Mouse (Mus musculus): ENCODE results near the gene Sgcd.
A peak's percentile ranks its signal among the peaks of the same experiment; 100 is the strongest.

Gene Sgcd

GRCm38 (mm10) chr11:47294741-47295140 is 694.0 kb downstream of the Sgcd start:
- DNase-seq (ENCODE audit: low spot score in 2 of 2): no peak

GRCm38 (mm10) chr11:47276586-47276985 is 712.2 kb downstream of the Sgcd start:
- DNase-seq (ENCODE audit: low spot score in 2 of 2): no peak

DNA sequence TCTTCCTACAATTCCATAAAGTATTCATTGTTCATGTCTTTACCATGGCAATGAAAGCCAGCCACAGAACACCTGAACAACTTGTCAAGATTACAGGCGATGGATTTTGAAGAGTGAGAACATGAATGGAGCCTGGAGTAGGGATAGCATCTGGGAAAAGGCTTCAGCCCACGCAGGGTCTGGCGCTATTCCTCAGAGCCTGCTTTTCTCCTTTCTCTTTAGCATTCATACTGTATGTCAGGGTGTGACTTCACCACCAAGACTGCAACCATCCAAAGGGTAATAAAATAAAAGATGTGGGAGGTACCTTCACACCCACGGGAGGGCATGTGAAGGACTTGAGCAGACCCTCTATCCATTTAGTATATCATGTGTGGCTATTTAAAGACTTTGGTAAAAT is 720.2 kb downstream of the Sgcd start:
- DNase-seq (ENCODE audit: low spot score in 2 of 2): no peak

GRCm38 (mm10) chr11:47264267-47264984 is 724.3 kb downstream of the Sgcd start:
- no peak for DNase-seq (ENCODE audit: low spot score in 2 of 2)

DNA sequence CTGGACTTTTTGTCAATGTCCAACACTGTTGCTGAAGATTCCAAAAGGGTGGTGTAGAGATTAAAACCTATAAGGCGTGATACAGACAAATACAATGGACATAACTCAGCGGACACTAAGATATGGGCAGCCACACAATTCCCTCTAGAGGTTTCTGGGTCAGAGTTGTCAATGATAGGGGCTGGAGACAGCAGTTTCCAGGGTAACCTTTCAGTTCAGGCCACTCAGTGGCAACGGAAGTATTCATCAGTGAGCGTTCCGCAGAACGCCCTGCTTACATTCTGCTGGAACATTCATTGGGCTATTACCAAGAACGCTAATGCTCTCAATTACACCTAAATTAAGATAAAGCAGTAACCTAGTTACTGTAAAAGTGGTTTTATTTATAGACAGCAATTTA is 738.5 kb downstream of the Sgcd start:
- DNase-seq (ENCODE audit: low spot score in 2 of 2): no peak

DNA sequence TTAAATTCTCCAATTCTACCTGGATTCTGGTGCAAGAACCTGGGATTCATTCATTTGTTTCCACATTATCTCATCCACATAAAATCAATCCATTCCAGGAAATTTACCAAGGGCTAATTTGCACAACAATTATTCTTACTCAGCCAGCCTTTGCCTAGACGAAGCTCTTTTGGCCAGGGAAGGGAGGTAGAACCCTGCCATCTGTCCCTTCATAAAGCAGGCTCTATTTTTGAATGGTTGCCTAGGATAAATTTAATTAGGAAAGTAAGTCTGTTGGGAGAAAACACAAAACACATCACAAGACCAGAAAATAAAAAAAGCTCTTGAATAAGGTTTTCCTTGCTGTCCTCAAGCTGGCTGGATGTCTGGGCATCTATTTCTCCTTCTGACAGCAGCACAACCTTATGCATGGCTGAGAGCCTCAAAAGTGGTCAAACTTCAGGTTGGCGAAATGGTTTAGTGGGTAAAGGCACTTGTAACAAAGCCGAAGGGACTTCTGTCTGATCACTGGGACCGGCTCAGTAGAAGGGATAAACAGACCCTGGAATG is 740.4 kb downstream of the Sgcd start:
- no peak for DNase-seq (ENCODE audit: low spot score in 2 of 2)

DNA sequence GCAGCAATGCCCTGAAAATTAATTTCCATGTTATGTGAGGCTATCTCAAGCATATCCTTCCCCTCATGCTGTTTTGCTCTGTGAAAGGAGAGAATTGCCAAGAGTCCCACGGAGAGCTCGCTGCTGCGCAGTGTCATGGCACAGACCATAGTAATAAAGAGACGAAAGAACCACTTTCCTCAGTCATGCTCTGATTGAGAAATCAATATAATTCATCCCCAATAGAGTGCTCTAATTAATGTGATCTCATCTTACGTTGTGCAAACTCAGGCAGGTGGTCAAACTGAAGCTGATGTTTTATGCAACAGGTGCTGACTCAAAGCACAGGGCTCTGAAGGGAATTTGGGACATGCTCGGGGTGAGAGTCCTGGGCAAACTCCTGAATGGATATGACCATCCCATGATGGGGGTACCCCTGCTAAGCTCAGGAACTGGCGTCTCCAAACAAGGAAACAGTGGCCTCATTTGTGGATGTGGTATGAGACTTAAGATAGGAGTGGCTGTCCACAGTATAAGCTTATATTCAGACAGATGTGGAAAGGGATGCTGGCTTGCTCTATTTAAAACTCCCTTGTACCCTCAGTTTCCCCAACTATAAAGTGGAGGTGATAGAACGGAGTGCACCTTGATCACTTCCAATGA is 740.9 kb downstream of the Sgcd start:
- DNase-seq (ENCODE audit: low spot score in 2 of 2): no peak

- DNase-seq (ENCODE audit: low spot score in 2 of 2): no peak
Measured at GRCm38 (mm10) chr11:47242401-47242800, 746.4 kb downstream of the Sgcd start.

- no peak for DNase-seq (ENCODE audit: low spot score in 2 of 2)
Measured at GRCm38 (mm10) chr11:47228222-47228621, 760.5 kb downstream of the Sgcd start.

DNA sequence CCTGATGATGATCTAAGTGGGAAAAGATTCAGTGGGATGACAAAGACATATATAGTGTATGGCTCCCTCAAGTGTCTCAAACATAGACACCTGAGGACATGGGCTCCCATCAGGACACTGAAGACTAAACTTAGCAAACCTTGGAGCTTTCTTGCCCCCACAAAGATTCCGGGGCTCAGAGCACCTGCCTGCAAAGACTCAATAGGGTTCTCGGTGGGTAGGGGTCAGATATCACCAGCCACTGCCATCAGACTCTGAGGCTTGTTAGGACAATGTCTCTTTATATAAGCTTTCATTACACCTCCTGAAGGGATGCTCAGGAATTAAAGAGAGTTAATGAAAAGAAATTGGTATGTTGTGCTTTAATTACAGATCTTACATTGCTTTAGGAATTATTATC is 764.6 kb downstream of the Sgcd start:
- DNase-seq (ENCODE audit: low spot score in 2 of 2): no peak

DNA sequence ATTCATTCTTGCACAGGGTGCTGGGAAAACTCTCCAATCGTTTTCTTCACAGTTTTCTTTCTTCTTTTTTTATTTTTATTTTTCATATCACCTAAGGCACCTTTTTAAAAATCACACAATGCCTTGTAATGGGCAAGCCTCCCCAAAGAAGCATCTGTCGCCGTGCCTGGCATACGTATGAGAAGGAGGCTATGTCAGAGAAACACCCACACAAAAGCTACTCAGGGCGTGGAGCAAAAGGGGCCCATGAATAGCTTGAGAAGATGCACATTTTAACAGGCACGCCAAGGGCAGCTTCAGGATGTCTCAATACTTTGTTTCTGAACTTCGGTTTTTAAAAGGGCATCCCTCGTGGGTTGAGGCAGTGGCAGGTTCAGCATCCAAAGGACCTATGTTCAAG is 777.2 kb downstream of the Sgcd start:
- no peak for DNase-seq (ENCODE audit: low spot score in 2 of 2)

DNA sequence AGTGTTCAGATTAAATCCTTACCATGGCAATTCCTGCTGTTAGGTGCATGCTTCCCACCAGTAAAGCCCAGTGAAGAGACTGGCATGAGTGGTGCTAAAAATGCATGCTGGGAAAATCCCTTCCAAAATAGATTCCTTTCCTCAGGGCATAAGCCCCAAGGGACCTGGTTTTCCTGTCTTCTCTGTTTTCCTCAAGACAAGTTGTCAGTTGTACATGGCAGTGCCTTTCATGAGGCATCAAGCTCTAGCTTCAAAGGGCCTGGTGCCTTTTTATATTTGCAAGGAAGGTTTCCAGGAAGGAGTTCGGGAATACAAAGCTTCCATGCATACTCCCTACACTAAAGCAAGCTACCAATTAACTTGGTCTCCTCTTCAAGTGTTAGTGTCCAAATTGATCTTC is 782.3 kb downstream of the Sgcd start:
- no peak for DNase-seq (ENCODE audit: low spot score in 2 of 2)

GRCm38 (mm10) chr11:47199106-47199505 is 789.7 kb downstream of the Sgcd start:
- no peak for DNase-seq (ENCODE audit: low spot score in 2 of 2)

DNA sequence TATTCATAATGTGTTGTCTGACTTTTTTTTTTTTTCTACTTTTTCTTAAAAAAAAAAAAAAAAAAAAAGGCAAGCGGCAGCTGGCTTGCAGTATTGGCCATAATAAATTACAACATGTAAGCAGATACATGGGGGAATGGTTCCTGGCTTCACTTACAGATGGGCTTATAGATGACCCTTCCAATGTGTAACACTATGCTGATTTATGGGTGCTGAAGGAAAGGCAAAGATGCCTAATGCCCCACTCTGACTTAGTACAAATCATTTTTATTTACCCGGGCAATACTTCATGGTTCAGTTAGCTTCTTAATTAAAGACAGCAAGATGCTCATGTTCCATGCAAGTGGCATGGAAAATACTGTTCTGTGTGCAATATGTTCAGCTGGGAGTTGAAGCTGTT is 800.2 kb downstream of the Sgcd start:
- DNase-seq (ENCODE audit: low spot score in 2 of 2): no peak

GRCm38 (mm10) chr11:47174977-47175376 is 813.8 kb downstream of the Sgcd start:
- DNase-seq (ENCODE audit: low spot score in 2 of 2): no peak

GRCm38 (mm10) chr11:47170926-47171625 is 817.7 kb downstream of the Sgcd start:
- no peak for DNase-seq (ENCODE audit: low spot score in 2 of 2)

- peak in 1 of 2 experiments; percentile 18 for DNase-seq (ENCODE audit: low spot score in 2 of 2)
Measured at GRCm38 (mm10) chr11:47167376-47167775, 821.4 kb downstream of the Sgcd start.

- DNase-seq (ENCODE audit: low spot score in 2 of 2): no peak
Measured at GRCm38 (mm10) chr11:47158089-47158488, 830.7 kb downstream of the Sgcd start.

DNA sequence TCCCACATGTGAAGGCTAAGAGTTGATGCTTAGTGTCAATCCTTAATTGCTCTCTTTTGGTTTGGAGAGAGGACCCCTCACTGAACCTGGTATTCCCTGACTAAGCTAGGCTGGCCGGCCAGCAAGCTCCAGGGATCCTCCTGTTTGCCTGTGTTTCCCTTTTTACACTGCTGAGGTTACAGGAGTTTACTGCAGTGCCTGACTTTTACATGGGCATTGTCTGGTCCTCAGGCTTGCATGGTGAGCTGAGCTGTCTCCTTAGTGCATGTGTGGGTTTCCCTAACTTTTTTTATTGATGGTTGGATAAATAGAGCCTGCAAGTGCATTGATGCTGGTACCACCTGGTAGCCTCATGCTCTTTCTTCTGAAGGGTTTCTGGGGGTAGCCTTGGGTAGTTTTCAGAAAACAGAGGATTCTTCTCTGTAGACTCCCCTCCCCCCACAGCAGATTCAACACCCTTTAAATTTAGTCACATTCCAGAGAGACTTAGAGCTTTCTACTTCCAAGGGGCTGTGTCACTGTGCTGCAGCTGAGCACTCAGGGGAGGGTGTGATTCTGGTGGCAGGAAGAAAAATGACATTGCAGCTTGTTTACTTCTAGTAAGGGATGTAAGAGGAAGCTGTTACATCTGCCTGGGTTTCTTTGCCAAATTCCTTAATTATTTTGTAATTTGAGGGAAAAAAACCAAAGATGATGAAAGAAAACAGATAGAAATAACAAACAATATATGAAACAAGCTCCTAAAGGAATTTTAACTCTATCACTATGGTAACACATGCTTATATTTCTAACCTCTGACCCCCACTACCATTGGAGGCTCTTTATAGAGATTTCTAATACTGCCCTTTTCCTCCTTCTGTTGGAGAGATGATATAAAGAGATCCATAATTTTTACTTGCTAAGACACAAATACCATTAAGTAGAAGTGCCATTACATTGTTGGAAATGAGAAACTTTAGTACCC is 831.8 kb downstream of the Sgcd start:
- DNase-seq (ENCODE audit: low spot score in 2 of 2): peak in 1 of 2 experiments; percentile 5

DNA sequence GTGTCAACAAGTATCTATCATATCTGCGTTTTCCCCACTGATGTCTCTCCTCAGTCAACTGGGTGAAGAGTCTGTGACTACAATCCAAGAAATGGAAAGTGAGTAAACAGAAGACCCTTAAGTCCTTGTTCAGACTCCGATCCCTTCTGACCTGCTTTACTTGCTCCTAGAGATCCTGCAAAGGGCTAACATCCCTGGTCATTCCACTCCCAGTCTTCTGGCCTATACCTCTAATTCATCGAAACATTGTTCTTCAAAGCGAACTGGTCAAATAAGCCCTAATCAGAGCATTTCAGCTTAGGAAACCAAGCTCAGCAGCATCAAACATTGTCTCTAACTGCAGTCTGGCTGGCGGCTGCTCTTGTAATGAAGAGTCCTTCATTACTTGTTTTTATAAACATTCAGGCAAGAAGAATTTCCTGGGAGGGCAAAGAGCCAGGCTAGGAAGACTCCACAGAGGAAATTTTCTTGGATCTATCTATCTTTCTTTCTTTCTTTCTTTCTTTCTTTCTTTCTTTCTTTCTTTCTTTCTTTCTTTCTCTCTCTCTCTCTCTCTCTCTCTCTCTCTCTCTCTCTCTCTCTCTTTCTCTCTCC is 833.8 kb downstream of the Sgcd start:
- no peak for DNase-seq (ENCODE audit: low spot score in 2 of 2)

- no peak for DNase-seq (ENCODE audit: low spot score in 2 of 2)
Measured at GRCm38 (mm10) chr11:47149607-47150006, 839.2 kb downstream of the Sgcd start.
